Mouse (Mus musculus) urinary bladder, adult 18-20 months (tissue): ENCODE data around the gene F11.

Source experiments
- DNase-seq, 2 experiments: peaks; one replicate each; pipeline ENCODE4 v3.0.0; 2022; ENCODE audit warnings: low spot score in 2 of 2, mixed read lengths in 2 of 2

Gene F11

DNA sequence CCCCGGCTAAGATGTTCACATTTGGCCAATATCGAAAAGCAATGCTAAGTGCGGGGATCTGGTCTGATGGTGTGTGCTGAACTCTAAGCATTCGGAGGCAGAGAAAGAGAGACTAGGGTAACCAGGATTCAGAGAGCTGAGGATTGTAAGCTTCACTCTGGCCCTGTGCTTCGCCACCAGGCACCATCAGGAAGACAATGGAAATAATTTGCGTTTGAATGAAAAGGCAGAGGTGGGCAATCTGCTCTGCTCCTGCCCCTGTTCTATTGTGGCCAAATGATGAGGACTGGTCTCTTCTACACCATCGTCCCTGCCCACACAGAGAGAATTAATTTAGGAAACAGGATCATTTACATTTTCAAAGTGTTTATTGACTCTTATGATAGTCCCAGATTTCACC is 15.5 kb downstream of the F11 start:
- DNase-seq = no peak

DNA sequence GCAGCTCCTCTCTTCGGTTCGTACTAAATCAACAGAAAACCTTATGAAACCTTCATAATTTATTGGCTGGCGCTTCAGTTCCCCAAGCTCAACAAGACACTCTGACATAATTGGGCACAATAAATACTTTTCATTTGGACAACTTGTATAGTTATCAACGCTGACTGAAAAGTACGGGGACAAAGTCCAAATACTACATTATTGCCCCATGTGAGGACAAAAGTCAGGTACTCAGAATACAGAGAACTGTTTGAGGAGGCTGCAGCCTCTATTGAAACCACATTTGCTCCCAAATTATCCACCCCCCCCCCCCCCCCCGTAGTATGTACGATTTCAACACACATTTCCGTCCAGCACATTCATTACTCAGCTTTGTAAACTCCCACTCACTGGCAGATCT is 22.5 kb downstream of the F11 start:
- DNase-seq = no peak

DNA sequence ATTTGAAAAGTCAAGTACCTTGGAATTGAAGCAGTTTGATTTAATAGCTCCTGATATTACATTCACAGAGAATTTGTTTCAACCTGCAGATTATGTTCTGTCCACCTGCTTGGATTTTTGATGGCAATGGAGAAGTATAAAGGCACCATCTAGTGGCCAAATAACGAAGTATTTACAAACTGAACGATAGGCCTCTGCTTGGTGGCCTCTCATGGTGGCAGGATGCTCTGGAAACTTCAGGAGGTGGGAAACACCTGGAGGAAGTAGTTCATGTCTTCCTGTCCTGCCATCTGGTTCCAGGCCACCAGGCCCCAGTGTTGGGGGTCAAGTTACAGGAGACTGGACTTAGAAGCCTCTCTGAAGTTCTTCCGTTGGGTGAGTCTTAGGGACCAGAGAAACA is 23.5 kb downstream of the F11 start:
- DNase-seq = peak in 1 of 2 experiments; percentile 8

DNA sequence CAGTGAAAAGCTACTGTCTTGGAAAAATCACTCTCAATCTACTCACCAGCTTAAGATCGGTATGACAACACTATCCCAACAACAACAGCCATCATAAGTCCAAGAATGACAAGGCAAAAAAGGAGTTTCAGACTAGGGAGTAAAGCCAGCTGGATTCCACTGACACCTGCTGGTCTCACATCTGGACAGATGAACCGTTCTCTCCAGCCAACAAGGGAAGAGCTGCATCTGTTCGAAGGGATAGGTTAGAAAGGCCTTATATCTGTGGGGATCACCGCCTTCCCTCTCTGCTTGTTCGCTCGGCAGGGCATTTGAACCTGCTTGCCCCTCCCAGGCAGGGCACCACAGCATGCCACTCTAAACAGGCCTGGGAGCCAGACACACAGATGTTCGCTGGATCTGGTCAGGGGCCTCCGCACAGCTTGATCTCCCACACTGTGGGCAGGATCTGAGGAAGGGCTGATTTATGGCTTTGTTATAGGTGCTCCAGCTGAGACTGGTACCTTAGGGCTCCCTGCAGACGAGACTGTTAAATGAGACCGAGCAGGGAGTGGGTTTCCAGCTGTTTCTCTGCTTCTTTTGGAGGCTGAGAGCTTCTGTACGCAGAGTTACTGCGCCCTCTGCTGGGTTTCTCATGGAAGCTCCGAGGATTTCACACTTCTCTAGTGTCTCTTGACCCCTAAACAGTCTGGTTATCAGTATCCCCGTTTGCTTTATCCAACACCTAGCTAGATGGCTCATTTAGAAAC is 25.5 kb downstream of the F11 start:
- peak in 1 of 2 experiments; percentile 36 for DNase-seq

DNA sequence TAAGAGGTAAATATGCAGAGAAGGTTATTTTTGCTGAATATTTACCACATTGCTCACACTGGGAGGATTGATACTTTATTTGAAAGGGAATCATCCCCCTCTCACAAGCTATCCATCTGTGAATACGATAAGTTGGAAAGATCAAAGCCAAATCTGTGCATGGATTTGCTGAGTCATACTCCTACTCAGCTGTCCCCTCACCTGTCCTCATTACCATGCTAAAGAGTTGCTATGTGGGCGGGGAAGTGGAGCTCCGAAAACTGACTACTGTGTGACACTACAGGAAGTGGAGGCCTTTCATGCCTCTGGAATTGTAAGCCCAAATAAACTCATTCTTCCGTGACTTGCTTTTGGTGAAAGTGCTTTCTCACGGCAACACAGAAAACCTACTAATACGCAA is 26.6 kb downstream of the F11 start:
- DNase-seq = no peak

DNA sequence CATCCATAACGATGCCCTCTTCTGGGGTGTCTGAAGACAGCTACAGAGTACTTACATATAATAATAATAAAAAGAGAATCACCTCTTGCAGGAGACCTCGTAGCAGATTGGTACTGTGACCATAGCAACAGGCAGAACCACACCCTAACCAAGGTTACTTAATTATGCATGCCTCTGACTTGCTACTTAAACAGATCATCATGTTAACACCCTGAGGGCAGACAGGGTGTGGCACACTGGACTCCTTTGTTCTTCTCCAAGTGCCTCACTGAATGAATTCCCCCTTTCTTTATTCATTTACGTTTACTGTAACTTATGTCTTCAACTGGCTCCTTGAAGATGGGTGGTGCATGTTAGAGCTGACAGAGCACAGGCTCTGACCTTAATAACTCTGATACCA is 28.6 kb downstream of the F11 start:
- DNase-seq = no peak

DNA sequence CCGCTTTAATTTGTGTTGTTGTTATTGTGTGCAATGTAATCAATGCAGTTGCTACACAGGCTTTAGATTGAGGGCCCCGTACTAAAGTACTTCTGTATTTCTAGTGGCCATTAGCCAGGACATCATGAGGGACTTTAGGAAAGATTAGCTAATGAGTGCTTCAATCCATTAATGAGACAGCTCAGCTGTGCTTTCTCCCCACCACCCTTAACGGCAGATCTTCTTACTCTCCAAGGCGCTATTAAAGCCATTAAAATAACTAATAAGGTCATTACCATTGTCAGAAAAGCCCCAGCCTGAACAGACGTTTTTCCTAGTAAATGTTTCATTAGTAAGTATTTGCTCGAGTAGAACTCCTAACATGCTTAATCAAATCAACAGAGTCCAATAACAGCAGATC is 59.4 kb downstream of the F11 start:
- DNase-seq = no peak

DNA sequence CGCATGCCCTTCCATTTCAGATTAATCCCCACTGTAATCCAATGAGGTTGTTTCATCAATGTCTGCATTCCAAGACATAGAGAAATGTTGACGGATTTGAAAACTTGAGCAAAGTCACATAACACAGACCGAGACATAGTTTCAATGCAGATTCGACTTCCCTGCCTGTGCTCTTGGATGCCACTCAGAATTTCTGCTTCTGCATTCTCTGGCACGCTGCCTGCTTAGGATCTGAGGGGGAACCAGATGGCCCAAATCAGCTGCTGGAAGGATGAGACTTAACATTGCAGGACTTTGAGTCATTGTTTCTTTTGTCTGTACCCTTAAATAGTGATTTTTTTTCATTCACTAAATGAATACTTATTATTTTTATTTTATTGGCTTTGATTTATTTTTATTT is 60.2 kb downstream of the F11 start:
- DNase-seq = no peak

DNA sequence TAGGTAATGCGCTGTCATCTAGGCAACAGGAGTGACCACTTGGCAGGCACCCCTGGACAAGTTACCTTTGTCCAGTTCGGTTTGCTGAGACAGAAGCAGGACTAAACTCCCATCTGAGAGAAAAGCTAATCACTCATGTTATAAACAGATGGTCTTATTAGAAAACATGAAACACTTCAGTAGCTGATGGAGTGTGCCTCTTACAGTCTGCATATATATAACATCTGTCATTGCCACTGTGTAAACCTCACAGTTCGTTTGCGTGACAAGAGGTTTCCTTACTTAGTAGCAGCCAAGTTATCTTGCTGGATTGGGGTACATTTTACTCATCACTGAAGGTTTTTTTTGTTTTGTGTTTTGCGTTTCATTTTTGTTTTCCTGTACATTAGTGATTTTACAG is 64.5 kb downstream of the F11 start:
- no peak for DNase-seq

DNA sequence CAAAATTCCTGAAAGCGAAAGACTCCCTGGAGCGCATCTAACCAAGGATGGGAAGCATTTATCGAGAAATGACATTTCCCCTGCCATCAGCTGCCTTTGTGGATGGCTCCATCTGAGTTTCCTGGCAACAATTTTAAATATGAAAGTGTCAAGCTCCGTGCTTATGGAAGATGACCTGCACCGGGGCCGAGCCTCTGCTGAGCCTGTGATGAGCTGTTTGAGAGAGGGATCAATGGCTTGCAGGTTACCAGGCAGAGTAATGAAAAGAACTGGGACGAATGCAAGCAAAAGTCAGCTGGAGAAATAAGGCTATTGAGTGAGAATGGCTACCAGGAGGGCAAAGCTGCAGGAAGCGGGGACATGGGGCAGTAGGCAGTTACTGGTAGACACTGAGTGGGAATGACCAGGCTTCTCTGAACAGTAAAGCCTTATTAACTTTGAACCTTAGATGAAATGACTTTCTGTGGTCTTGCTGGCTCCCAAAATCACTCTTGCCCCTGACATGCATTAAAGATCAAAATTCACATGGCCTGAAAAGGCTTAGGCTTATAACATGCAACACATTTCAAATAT is 65.8 kb downstream of the F11 start:
- DNase-seq = no peak
